Mouse (Mus musculus) macrophage (primary cell): ENCODE results near the gene Rnf135. TPM values are rescaled to one million over a fixed set of nuclear protein-coding genes. Genes with fewer than 3 reads are reported as not detected.
A peak's percentile ranks its signal among the peaks of the same experiment; 100 is the strongest.
"Not testable (repeated sequence)": the region's sequence is repeated elsewhere in the genome, so short reads cannot be mapped to it uniquely, and the experiment has no call there.

Source experiments
- H3K27ac ChIP-seq: fragments of 350-480 bp; formaldehyde crosslinking; 2 replicates; pipeline ENCODE4 v1.9.0; 2021
- H3K36me3 ChIP-seq: fragments of 350-480 bp; formaldehyde crosslinking; 2 replicates; pipeline ENCODE4 v1.9.0; 2021; ENCODE audit errors: inconsistent target
- H3K4me3 ChIP-seq: fragments of 350-480 bp; formaldehyde crosslinking; 2 replicates; pipeline ENCODE4 v1.9.0; 2021; ENCODE audit errors: inconsistent target
- H3K79me2 ChIP-seq: fragments of 350-480 bp; formaldehyde crosslinking; 2 replicates; pipeline ENCODE4 v1.9.0; 2021; ENCODE audit errors: inconsistent target
- WGBS: methylation state at CpG from one replicate; pipeline ENCODE4 v1.1.7; 2026; ENCODE audit warnings: inconsistent platforms; ENCODE audit not compliant: missing documents; 5-methylcytosine and 5-hydroxymethylcytosine counted together
- polyA plus RNA-seq: library from polyadenylated mRNA; stranded (reverse); fragments of 250-400 nt; gene quantifications from 3 replicates; pipeline ENCODE4 v1.2.4, GENCODE M21; 2018; ENCODE audit warnings: inconsistent platforms

Rnf135 gene
- polyA plus RNA-seq, 1 experiment from 2014 or later, result 8.8 TPM

GRCm38 (mm10) chr11:80200326-80200725, 16.7 kb downstream of the Rnf135 start:
- no peak overlapping the region for H3K4me3 ChIP-seq
- H3K36me3 ChIP-seq, result peaks cover 36% of the 10 kb centered on the region
- H3K27ac ChIP-seq, result no peak overlapping the region
- no peaks in the 10 kb centered on the region for H3K79me2 ChIP-seq
- 100% methylated on average over 1 of the region's 1 CpGs for WGBS

- 85% methylated on average over 6 of the region's 6 CpGs for WGBS
- peaks cover 20% of the 10 kb centered on the region for H3K36me3 ChIP-seq
- no peak overlapping the region for H3K27ac ChIP-seq
- no peak overlapping the region for H3K4me3 ChIP-seq
- no peaks in the 10 kb centered on the region for H3K79me2 ChIP-seq
Observed at GRCm38 (mm10) chr11:80202296-80202695, 18.6 kb downstream of the Rnf135 start.

- Histone ChIP-seq H3K79me2 (no peaks in the 10 kb centered on the region), H3K4me3 (no peak overlapping the region), H3K36me3 (peaks cover 5% of the 10 kb centered on the region), H3K27ac (no peak overlapping the region)
- WGBS, result 96% methylated on average over 3 of the region's 3 CpGs
Observed at GRCm38 (mm10) chr11:80204037-80204436, 20.4 kb downstream of the Rnf135 start.

- H3K79me2 ChIP-seq, result peaks cover 3% of the 10 kb centered on the region; the same call in 1 of the 2 replicates
- 92% methylated on average over 5 of the region's 5 CpGs for WGBS
- no peaks in the 10 kb centered on the region for H3K36me3 ChIP-seq
- H3K4me3 ChIP-seq, result no peak overlapping the region
- no peak overlapping the region for H3K27ac ChIP-seq
Observed at GRCm38 (mm10) chr11:80204941-80205340, 21.3 kb downstream of the Rnf135 start.

GRCm38 (mm10) chr11:80208465-80208859, 24.8 kb downstream of the Rnf135 start:
- Histone ChIP-seq H3K36me3 (no peaks in the 10 kb centered on the region), H3K4me3 (no peak overlapping the region), H3K79me2 (peaks cover 39% of the 10 kb centered on the region), H3K27ac (no peak overlapping the region)
- 40% methylated on average over 7 of the region's 7 CpGs for WGBS

- under 1% methylated on average over 75 of the region's 78 CpGs for WGBS
- Histone ChIP-seq H3K27ac (peak within 1 kb of the TSS; percentile 51), H3K79me2 (peaks cover 45% of the 10 kb centered on the region), H3K36me3 (no peaks in the 10 kb centered on the region), H3K4me3 (peak within 1 kb of the TSS; percentile 75)
Observed at GRCm38 (mm10) chr11:80208860-80209800, 25.5 kb downstream of the Rnf135 start, which contains the start of gene Rhot1. Gene Rhot1, plus strand, starts transcription at chr11:80209019.

- H3K27ac ChIP-seq, result peak overlapping the region; percentile 51; the same call in 1 of the 2 replicates
- peaks cover 57% of the 10 kb centered on the region for H3K79me2 ChIP-seq
- peak overlapping the region; percentile 75 for H3K4me3 ChIP-seq
- 0% methylated on average over 6 of the region's 6 CpGs for WGBS
- H3K36me3 ChIP-seq, result no peaks in the 10 kb centered on the region
Observed at GRCm38 (mm10) chr11:80210321-80210720, 26.7 kb downstream of the Rnf135 start.

GRCm38 (mm10) chr11:80212282-80212681, 28.6 kb downstream of the Rnf135 start:
- Histone ChIP-seq H3K4me3 (no peak overlapping the region), H3K27ac (no peak overlapping the region), H3K36me3 (no peaks in the 10 kb centered on the region), H3K79me2 (peaks cover 77% of the 10 kb centered on the region)
- WGBS, result 94% methylated on average over 2 of the region's 2 CpGs

- Histone ChIP-seq H3K4me3 (no peak overlapping the region), H3K27ac (no peak overlapping the region), H3K36me3 (peaks cover 4% of the 10 kb centered on the region), H3K79me2 (peaks cover 100% of the 10 kb centered on the region)
- WGBS, result 100% methylated on average over 3 of the region's 3 CpGs
Observed at GRCm38 (mm10) chr11:80215291-80215690, 31.6 kb downstream of the Rnf135 start.

GRCm38 (mm10) chr11:80218657-80219293, 35.1 kb downstream of the Rnf135 start:
- H3K79me2 ChIP-seq, result peaks cover 80% of the 10 kb centered on the region
- H3K36me3 ChIP-seq, result peaks cover 26% of the 10 kb centered on the region
- H3K4me3 ChIP-seq, result no peak overlapping the region
- no peak overlapping the region for H3K27ac ChIP-seq
- WGBS, result 82% methylated on average over 9 of the region's 11 CpGs

- not testable (repeated sequence) for H3K79me2 ChIP-seq, H3K27ac ChIP-seq, H3K4me3 ChIP-seq
- H3K36me3 ChIP-seq, result peaks cover 44% of the 10 kb centered on the region
- WGBS, result 100% methylated on average over 1 of the region's 5 CpGs
Observed at GRCm38 (mm10) chr11:80230066-80230465, 46.4 kb downstream of the Rnf135 start.

GRCm38 (mm10) chr11:80237278-80237677, 53.6 kb downstream of the Rnf135 start:
- H3K4me3 ChIP-seq, result no peak overlapping the region
- WGBS, result 96% methylated on average over 3 of the region's 3 CpGs
- H3K27ac ChIP-seq, result no peak overlapping the region
- H3K79me2 ChIP-seq, result no peaks in the 10 kb centered on the region
- H3K36me3 ChIP-seq, result peaks cover 33% of the 10 kb centered on the region

GRCm38 (mm10) chr11:80238306-80238705, 54.7 kb downstream of the Rnf135 start:
- H3K4me3 ChIP-seq, result no peak overlapping the region
- no peak overlapping the region for H3K27ac ChIP-seq
- 94% methylated on average over 4 of the region's 4 CpGs for WGBS
- no peaks in the 10 kb centered on the region for H3K79me2 ChIP-seq
- peaks cover 32% of the 10 kb centered on the region for H3K36me3 ChIP-seq

- H3K36me3 ChIP-seq, result peaks cover 48% of the 10 kb centered on the region
- no peak overlapping the region for H3K4me3 ChIP-seq
- H3K27ac ChIP-seq, result no peak overlapping the region
- no peaks in the 10 kb centered on the region for H3K79me2 ChIP-seq
Observed at GRCm38 (mm10) chr11:80247026-80247425, 63.4 kb downstream of the Rnf135 start.

GRCm38 (mm10) chr11:80248531-80248930, 64.9 kb downstream of the Rnf135 start:
- 89% methylated on average over 3 of the region's 3 CpGs for WGBS
- peaks cover 40% of the 10 kb centered on the region for H3K36me3 ChIP-seq

More at GRCm38 (mm10) chr11:80248531-80248930, 64.9 kb downstream of the Rnf135 start:
- no peaks in the 10 kb centered on the region for H3K79me2 ChIP-seq
- H3K4me3 ChIP-seq, result no peak overlapping the region
- no peak overlapping the region for H3K27ac ChIP-seq
